Mouse (Mus musculus) midbrain, embryonic 13.5 days (tissue): ENCODE measurements at regions not wholly inside any gene's neighbourhood (a gene's known extent, or its start where the extent isn't known, plus 50 kb on each side); places are given as distances from the start of the nearest gene placed in this dataset. TPM values are rescaled to one million over a fixed set of nuclear protein-coding genes. Genes with fewer than 3 reads are reported as not detected.

Experiments used
- ATAC-seq: fragments of 200-750 bp; cut with Nextera tagmentation; 2 replicates; pipeline ENCODE4 v1.8.0; 2017; ENCODE audit warnings: mild to moderate bottlenecking, moderate TSS enrichment, moderate library complexity
- H3K27ac ChIP-seq: fragments of 300-500 bp; sonication (generic); 2 replicates; pipeline ENCODE4 v1.5.1; 2015; ENCODE audit warnings: inconsistent platforms, mild to moderate bottlenecking, moderate library complexity
- H3K27me3 ChIP-seq: fragments of 300-500 bp; sonication (generic); 2 replicates; pipeline ENCODE4 v1.6.1; 2015; ENCODE audit warnings: mild to moderate bottlenecking, inconsistent platforms
- H3K36me3 ChIP-seq: fragments of 300-500 bp; sonication (generic); 2 replicates; pipeline ENCODE4 v1.6.1; 2015; ENCODE audit warnings: mild to moderate bottlenecking, inconsistent platforms
- H3K4me1 ChIP-seq: fragments of 300-500 bp; sonication (generic); replicated peaks from 2 replicates; pipeline ENCODE4 v1.6.1; 2015; ENCODE audit warnings: inconsistent platforms
- H3K4me2 ChIP-seq: fragments of 300-500 bp; sonication (generic); replicated peaks from 2 replicates; pipeline ENCODE4 v1.6.1; 2015; ENCODE audit warnings: moderate library complexity, mild to moderate bottlenecking, inconsistent platforms
- H3K4me3 ChIP-seq: fragments of 300-500 bp; sonication (generic); replicated peaks from 2 replicates; pipeline ENCODE4 v1.5.1; 2015; ENCODE audit warnings: mild to moderate bottlenecking, inconsistent platforms
- H3K9ac ChIP-seq: fragments of 300-500 bp; sonication (generic); replicated peaks from 2 replicates; pipeline ENCODE4 v1.6.1; 2015; ENCODE audit warnings: mild to moderate bottlenecking, inconsistent platforms
- H3K9me3 ChIP-seq: fragments of 300-500 bp; sonication (generic); 2 replicates; pipeline ENCODE4 v1.6.1; 2016; ENCODE audit warnings: mild to moderate bottlenecking, inconsistent platforms
- whole genome bisulfite sequencing: fragments of 180-500 bp; shearing (Covaris S2); methylation state at CpG from one replicate; pipeline ENCODE4 v1.1.7; 2015; 5-methylcytosine and 5-hydroxymethylcytosine counted together
- microRNA-seq: library from miRNA; unstranded; fragments of <30 nt; microRNA quantifications from one replicate; pipeline ENCODE4, GENCODE M21; 2016

- WGBS = 76% methylated on average over 2 of the region's 2 CpGs
- Histone ChIP-seq H3K4me1 (no peaks in the 10 kb centered on the region), H3K27ac (no peak overlapping the region), H3K9ac (no peak overlapping the region), H3K36me3 (no peaks in the 10 kb centered on the region), H3K9me3 (no peaks in the 10 kb centered on the region), H3K4me2 (no peak overlapping the region), H3K4me3 (no peak overlapping the region), H3K27me3 (no peaks in the 10 kb centered on the region)
- peak; percentile 76; the same call in 1 of the 2 replicates for ATAC-seq
These were observed 431.9 kb downstream of the Gm8797 start for GRCm38 (mm10) chr3:6182533-6182932.

GRCm38 (mm10) chr3:6183400-6183799 is 432.8 kb downstream of the Gm8797 start:
- no peak overlapping the region for H3K4me3 ChIP-seq
- ATAC-seq = no peak
- no peaks in the 10 kb centered on the region for H3K4me1 ChIP-seq
- no peak overlapping the region for H3K27ac ChIP-seq
- H3K4me2 ChIP-seq = no peak overlapping the region
- 44% methylated on average over 1 of the region's 1 CpGs for WGBS
- no peaks in the 10 kb centered on the region for H3K36me3 ChIP-seq
- no peaks in the 10 kb centered on the region for H3K9me3 ChIP-seq
- no peak overlapping the region for H3K9ac ChIP-seq
- no peaks in the 10 kb centered on the region for H3K27me3 ChIP-seq

- ATAC-seq = no peak
- no peaks in the 10 kb centered on the region for H3K9me3 ChIP-seq
- H3K4me2 ChIP-seq = no peak overlapping the region
- H3K4me1 ChIP-seq = no peaks in the 10 kb centered on the region
- 79% methylated on average over 2 of the region's 2 CpGs for WGBS
- H3K36me3 ChIP-seq = no peaks in the 10 kb centered on the region
- H3K27ac ChIP-seq = no peak overlapping the region
- no peaks in the 10 kb centered on the region for H3K27me3 ChIP-seq
- no peak overlapping the region for H3K9ac ChIP-seq
- no peak overlapping the region for H3K4me3 ChIP-seq
These were observed 415.6 kb downstream of the 1700008P02Rik start for GRCm38 (mm10) chr3:6204656-6205055.

GRCm38 (mm10) chr3:6228685-6229084 is 391.6 kb downstream of the 1700008P02Rik start:
- Histone ChIP-seq H3K4me3 (no peak overlapping the region), H3K9ac (no peak overlapping the region), H3K4me2 (no peak overlapping the region), H3K4me1 (no peaks in the 10 kb centered on the region), H3K27ac (no peak overlapping the region), H3K27me3 (no peaks in the 10 kb centered on the region), H3K9me3 (no peaks in the 10 kb centered on the region), H3K36me3 (no peaks in the 10 kb centered on the region)
- no peak for ATAC-seq
- 73% methylated on average over 1 of the region's 1 CpGs for WGBS

Small RNAs in the stretch of these regions (microRNA-seq; reads per million reads assigned to microRNA genes)
- not detected for gene Gm25144
- not detected for gene Gm25352
